Mouse (Mus musculus): ENCODE results near the gene Nfib. TPM values are rescaled to one million over a fixed set of nuclear protein-coding genes. Genes with fewer than 3 reads are reported as not detected.

The Nfib gene
- polyA plus RNA-seq, 1 experiment from 2014 or later = 13.3 TPM

- H3K4me3 ChIP-seq (replicated peaks; ENCODE audit: low read depth, low read length) = no peak overlapping the region
- H3K9ac ChIP-seq (ENCODE audit: low read depth, low read length) = no peak overlapping the region
- ATAC-seq (replicated peaks; ENCODE audit: low FRiP score, low read depth) = no peak
- no peak overlapping the region for H3K27ac ChIP-seq
- H3K4me2 ChIP-seq (ENCODE audit: low read length) = no peak overlapping the region
- 80% methylated on average over 5 of the region's 5 CpGs for WGBS
- H3K4me1 ChIP-seq (replicated peaks; ENCODE audit: insufficient read depth, low read length) = no peaks in the 10 kb centered on the region
- no peak for TF ChIP-seq CTCF (IDR thresholded peaks at IDR 0.05; ENCODE audit: low read depth)
- H3K9me3 ChIP-seq (replicated peaks; ENCODE audit: low read length) = no peaks in the 10 kb centered on the region
- H3K36me3 ChIP-seq (ENCODE audit: insufficient read depth, low read length) = no peaks in the 10 kb centered on the region
- no peaks in the 10 kb centered on the region for H3K27me3 ChIP-seq (ENCODE audit: insufficient read depth, low read length)
- no peak for DNase-seq (ENCODE audit: low spot score)
Observed at GRCm38 (mm10) chr4:82248031-82248430, 457.5 kb downstream of the Nfib start.

DNA sequence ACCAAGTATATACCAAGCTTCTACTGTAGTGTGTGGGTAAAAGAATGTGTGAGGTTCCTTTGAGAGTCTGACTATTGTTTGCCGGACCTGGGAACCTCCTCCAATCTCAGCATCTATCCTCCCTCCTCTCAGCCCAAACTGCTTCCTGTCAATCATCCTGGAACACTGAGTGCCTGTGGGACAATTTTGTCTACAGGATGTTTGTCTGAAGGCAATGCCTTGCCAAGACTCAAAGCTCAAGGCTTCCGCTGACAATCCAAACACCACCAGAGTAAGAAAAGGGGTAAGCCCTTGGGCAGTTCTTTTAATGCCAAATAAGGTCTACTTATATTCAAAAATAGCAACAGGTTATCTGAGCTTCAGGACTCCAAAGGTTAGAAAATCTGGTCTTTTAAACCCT, 459.3 kb downstream of the Nfib start:
- H3K4me2 ChIP-seq (ENCODE audit: low read length) = no peak overlapping the region
- no peaks in the 10 kb centered on the region for H3K4me1 ChIP-seq (replicated peaks; ENCODE audit: insufficient read depth, low read length)
- H3K27ac ChIP-seq = no peak overlapping the region
- ATAC-seq (replicated peaks; ENCODE audit: low FRiP score, low read depth) (no peak), DNase-seq (ENCODE audit: low spot score) (no peak)
- TF ChIP-seq CTCF (IDR thresholded peaks at IDR 0.05; ENCODE audit: low read depth) = no peak
- WGBS = 70% methylated on average over 2 of the region's 2 CpGs
- H3K9ac ChIP-seq (ENCODE audit: low read depth, low read length) = no peak overlapping the region
- no peaks in the 10 kb centered on the region for H3K27me3 ChIP-seq (ENCODE audit: insufficient read depth, low read length)
- no peaks in the 10 kb centered on the region for H3K36me3 ChIP-seq (ENCODE audit: insufficient read depth, low read length)
- H3K4me3 ChIP-seq (replicated peaks; ENCODE audit: low read depth, low read length) = no peak overlapping the region
- H3K9me3 ChIP-seq (replicated peaks; ENCODE audit: low read length) = no peaks in the 10 kb centered on the region

Other genes with a start within 250 kb of the Nfib start
- 8.5 and 9.9 TPM in 2 replicates for gene Zdhhc21, start 154.2 kb upstream of the Nfib start, polyA plus RNA-seq (2015; fragmentation: Nextera tagmentation; extraction: Ambion mirVana)
- gene Cer1, start 179.4 kb upstream of the Nfib start, polyA plus RNA-seq (2015; fragmentation: Nextera tagmentation; extraction: Ambion mirVana) = not detected in 2 replicates

All from kidney, postnatal 0 days (tissue).